Mouse (Mus musculus) forebrain, embryonic 11.5 days (tissue): Measurements from ENCODE around the gene B3galnt1. TPM values are rescaled to one million over a fixed set of nuclear protein-coding genes. Genes with fewer than 3 reads are reported as not detected.
A peak's percentile ranks its signal among the peaks of the same experiment; 100 is the strongest.

Experiments used
- ATAC-seq: fragments of 200-750 bp; cut with Nextera tagmentation; replicated peaks from 2 replicates; pipeline ENCODE4 v1.8.0; 2017; ENCODE audit warnings: moderate TSS enrichment; ENCODE audit not compliant: low FRiP score
- DNase-seq: peaks from one replicate; pipeline ENCODE4 v3.0.0-alpha.2; 2017; ENCODE audit warnings: low spot score
- H3K27ac ChIP-seq: fragments of 300-500 bp; sonication (generic); 2 replicates; pipeline ENCODE4 v1.5.1; 2014; ENCODE audit warnings: low read depth, low read length
- H3K27me3 ChIP-seq: fragments of 300-500 bp; sonication (generic); 2 replicates; pipeline ENCODE4 v1.6.1; 2014; ENCODE audit warnings: mild to moderate bottlenecking, low read length, mixed read lengths; ENCODE audit not compliant: control insufficient read depth, insufficient read depth
- H3K36me3 ChIP-seq: fragments of 300-500 bp; sonication (generic); 2 replicates; pipeline ENCODE4 v1.6.1; 2014; ENCODE audit warnings: mild to moderate bottlenecking, low read length, moderate library complexity, mixed read lengths; ENCODE audit not compliant: control insufficient read depth, insufficient read depth
- H3K4me1 ChIP-seq: fragments of 300-500 bp; sonication (generic); replicated peaks from 2 replicates; pipeline ENCODE4 v1.6.1; 2014; ENCODE audit warnings: low read length, mixed read lengths; ENCODE audit not compliant: control insufficient read depth, insufficient read depth
- H3K4me2 ChIP-seq: fragments of 300-500 bp; sonication (generic); 2 replicates; pipeline ENCODE4 v1.6.1; 2014; ENCODE audit warnings: low read depth, mild to moderate bottlenecking, low read length, moderate library complexity, mixed read lengths; ENCODE audit not compliant: severe bottlenecking
- H3K4me3 ChIP-seq: fragments of 300-500 bp; sonication (generic); 2 replicates; pipeline ENCODE4 v1.5.1; 2014; ENCODE audit warnings: low read depth, low read length
- H3K9ac ChIP-seq: fragments of 300-500 bp; sonication (generic); 2 replicates; pipeline ENCODE4 v1.6.1; 2014; ENCODE audit warnings: low read length
- H3K9me3 ChIP-seq: fragments of 300-500 bp; sonication (generic); 2 replicates; pipeline ENCODE4 v1.6.1; 2016; ENCODE audit warnings: low read length, mixed read lengths; ENCODE audit not compliant: control insufficient read depth
- WGBS: fragments of 180-500 bp; shearing (Covaris S2); extraction: QIAGEN DNeasy Blood & Tissue Kit; methylation state at CpG from one replicate; pipeline ENCODE4 v1.1.7; 2014; 5-methylcytosine and 5-hydroxymethylcytosine counted together
- polyA plus RNA-seq: library from polyadenylated mRNA; unstranded; fragments of >200 nt; fragmentation: Nextera tagmentation; extraction: Ambion mirVana; gene quantifications from 2 replicates; pipeline ENCODE4 v1.2.1, GENCODE M21; 2014

The B3galnt1 gene
- polyA plus RNA-seq, 1 experiment from 2014 or later = 33.4 TPM

DNA sequence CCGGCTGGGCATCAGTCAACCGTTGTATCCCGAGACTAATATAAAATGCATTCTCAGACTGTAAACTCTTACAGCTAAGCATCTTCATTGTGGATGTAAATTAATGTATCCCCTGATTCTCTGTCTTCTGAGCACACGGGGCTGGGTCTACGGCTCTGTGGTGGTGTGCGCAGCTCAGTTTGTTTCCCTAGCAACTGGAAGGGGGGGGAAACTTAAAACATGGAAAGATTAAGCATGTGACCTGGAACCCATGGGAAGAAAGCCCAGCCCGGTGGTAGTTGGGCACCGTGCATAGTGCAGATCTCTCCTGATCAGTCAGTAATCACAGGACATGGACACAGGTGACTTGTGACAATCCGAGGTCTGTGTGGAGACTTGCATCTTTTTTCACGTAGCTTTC is 63.3 kb downstream of the B3galnt1 start:
- Histone ChIP-seq H3K9ac (no peak overlapping the region), H3K4me3 (no peak overlapping the region), H3K4me2 (no peak overlapping the region), H3K27ac (no peak overlapping the region), H3K36me3 (no peaks in the 10 kb centered on the region), H3K4me1 (peaks cover 10% of the 10 kb centered on the region), H3K27me3 (no peaks in the 10 kb centered on the region), H3K9me3 (no peaks in the 10 kb centered on the region)
- DNase-seq (no peak), ATAC-seq (0 out of 2 replicates have a peak, but pooled peaks have one; percentile 11)
- WGBS = 77% methylated on average over 10 of the region's 10 CpGs

DNA sequence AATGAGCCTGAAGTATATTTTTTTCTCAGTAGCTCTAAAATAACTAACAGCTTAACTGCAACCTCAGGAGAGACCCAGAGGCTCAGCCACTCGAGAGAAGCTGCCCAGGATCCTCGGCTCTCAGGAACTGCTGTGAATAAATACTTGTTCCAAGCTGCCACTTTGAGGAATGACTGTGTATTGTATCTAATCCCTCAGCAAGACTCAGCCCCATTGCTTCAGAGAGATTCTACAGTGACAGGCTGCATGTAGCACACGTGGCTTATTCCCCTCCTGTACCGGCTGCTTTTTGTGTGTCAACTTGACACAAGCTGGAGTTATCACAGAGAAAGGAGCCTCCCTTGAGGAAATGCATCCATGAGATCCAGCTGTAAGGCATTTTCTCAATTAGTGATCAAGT is 66.1 kb downstream of the B3galnt1 start:
- H3K4me1 ChIP-seq = peaks cover 7% of the 10 kb centered on the region
- H3K36me3 ChIP-seq = no peaks in the 10 kb centered on the region
- H3K27ac ChIP-seq = no peak overlapping the region
- no peaks in the 10 kb centered on the region for H3K27me3 ChIP-seq
- no peak overlapping the region for H3K4me2 ChIP-seq
- no peak for ATAC-seq
- H3K4me3 ChIP-seq = no peak overlapping the region
- H3K9me3 ChIP-seq = no peaks in the 10 kb centered on the region
- DNase-seq = no peak
- H3K9ac ChIP-seq = no peak overlapping the region
- WGBS = 74% methylated on average over 4 of the region's 4 CpGs

DNA sequence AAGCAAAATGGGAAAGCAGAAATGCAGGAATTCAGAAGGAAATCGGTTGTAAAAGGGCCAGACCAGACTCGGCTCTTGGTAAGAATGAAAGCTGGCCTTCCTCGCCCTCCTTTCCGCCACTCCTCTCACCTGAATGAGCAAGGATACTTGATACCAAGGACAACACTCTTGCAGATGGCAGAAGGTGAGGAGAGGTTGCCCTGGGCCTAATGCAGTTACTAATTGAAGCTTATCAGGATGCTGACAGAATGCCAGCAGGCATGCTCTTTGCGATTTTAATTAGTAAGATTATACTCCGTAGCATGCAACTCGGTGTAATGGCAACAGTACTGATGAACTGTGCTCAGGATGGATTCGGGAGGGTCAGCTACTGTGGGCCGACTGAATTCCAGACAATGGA is 67.2 kb downstream of the B3galnt1 start:
- H3K27me3 ChIP-seq = no peaks in the 10 kb centered on the region
- WGBS = 80% methylated on average over 9 of the region's 9 CpGs

DNA sequence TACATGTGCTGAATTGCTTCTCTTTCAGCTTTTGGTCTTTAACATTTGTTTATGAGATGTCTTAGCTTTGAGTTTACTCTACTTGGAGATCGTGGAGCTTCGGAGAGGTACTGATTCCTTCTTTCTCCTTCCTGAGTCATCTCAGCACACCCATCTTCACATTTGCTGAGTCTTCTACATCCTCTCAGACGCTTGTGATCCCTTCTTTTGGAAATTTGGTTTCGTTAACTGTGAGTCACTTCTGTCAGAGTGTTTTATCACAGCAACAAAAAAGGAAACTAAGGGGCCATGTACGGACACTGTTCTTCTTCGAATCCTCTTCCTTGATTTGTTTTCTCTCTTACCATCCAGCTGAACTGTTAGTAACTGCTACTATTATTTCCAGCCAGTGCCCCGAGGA is 69.2 kb downstream of the B3galnt1 start:
- H3K27ac ChIP-seq = no peak overlapping the region
- ATAC-seq (no peak), DNase-seq (no peak)
- WGBS = 92% methylated on average over 7 of the region's 7 CpGs
- H3K9me3 ChIP-seq = no peaks in the 10 kb centered on the region
- H3K4me3 ChIP-seq = no peak overlapping the region
- H3K4me1 ChIP-seq = no peaks in the 10 kb centered on the region
- H3K9ac ChIP-seq = no peak overlapping the region
- no peaks in the 10 kb centered on the region for H3K27me3 ChIP-seq
- no peaks in the 10 kb centered on the region for H3K36me3 ChIP-seq
- no peak overlapping the region for H3K4me2 ChIP-seq

More for the DNA sequence above, 67.2 kb downstream of the B3galnt1 start:
- ATAC-seq = no peak
- no peak for DNase-seq
- no peaks in the 10 kb centered on the region for H3K9me3 ChIP-seq
- H3K9ac ChIP-seq = no peak overlapping the region
- H3K4me2 ChIP-seq = no peak overlapping the region
- peaks cover 5% of the 10 kb centered on the region for H3K4me1 ChIP-seq
- H3K4me3 ChIP-seq = no peak overlapping the region
- H3K36me3 ChIP-seq = no peaks in the 10 kb centered on the region
- H3K27ac ChIP-seq = no peak overlapping the region

DNA sequence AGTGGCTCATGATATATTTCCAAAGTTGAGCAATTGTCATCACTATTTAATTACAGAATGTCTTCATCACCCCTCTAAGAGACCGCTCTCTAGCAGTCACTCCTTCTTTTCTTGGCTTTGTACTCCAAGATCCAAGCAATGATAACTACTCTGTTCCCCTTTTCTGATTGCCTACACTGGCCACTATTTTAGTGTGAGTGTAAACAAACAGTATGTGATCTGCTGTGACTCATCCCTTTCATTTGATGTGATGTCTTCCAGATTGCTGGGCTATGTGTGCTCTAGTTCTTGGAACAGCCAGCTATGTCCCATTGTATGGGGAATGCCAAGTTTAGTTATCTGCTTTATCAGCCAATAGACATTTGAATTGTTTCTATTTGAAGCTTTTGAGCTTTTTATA is 71.4 kb downstream of the B3galnt1 start:
- no peaks in the 10 kb centered on the region for H3K27me3 ChIP-seq
- H3K9me3 ChIP-seq = no peaks in the 10 kb centered on the region
- no peak for DNase-seq
- H3K4me1 ChIP-seq = no peaks in the 10 kb centered on the region
- no peak for ATAC-seq
- H3K4me2 ChIP-seq = no peak overlapping the region
- H3K27ac ChIP-seq = no peak overlapping the region
- H3K4me3 ChIP-seq = no peak overlapping the region
- no peak overlapping the region for H3K9ac ChIP-seq
- H3K36me3 ChIP-seq = no peaks in the 10 kb centered on the region
- WGBS = 100% methylated on average over 1 of the region's 1 CpGs

DNA sequence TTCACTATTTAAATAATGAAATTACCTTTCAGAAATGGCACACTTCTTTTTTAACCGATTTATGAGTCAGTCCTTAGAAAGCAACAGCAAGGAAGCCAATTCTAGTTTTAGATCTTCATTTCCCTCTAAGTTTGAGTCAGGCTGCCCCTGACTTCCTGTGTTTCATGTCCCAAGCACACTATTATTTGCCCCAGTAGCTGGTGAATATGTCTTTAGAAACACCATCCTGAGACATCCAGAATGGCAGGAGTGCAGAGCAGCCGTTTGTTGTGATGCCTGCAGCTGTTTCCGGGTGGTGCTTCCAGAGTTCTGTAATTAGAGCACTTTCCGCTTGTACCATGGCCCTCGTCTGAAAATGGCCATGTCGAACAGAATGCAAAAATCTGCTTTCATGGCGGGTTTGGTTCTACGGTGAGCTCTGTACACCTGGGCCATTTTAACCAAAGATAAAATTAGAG is 73.7 kb downstream of the B3galnt1 start:
- no peaks in the 10 kb centered on the region for H3K9me3 ChIP-seq
- ATAC-seq (no peak), DNase-seq (no peak)
- H3K27ac ChIP-seq = no peak overlapping the region
- WGBS = 70% methylated on average over 8 of the region's 8 CpGs
- H3K4me3 ChIP-seq = no peak overlapping the region
- H3K36me3 ChIP-seq = no peaks in the 10 kb centered on the region
- no peaks in the 10 kb centered on the region for H3K27me3 ChIP-seq
- H3K9ac ChIP-seq = no peak overlapping the region
- H3K4me1 ChIP-seq = no peaks in the 10 kb centered on the region
- H3K4me2 ChIP-seq = no peak overlapping the region

DNA sequence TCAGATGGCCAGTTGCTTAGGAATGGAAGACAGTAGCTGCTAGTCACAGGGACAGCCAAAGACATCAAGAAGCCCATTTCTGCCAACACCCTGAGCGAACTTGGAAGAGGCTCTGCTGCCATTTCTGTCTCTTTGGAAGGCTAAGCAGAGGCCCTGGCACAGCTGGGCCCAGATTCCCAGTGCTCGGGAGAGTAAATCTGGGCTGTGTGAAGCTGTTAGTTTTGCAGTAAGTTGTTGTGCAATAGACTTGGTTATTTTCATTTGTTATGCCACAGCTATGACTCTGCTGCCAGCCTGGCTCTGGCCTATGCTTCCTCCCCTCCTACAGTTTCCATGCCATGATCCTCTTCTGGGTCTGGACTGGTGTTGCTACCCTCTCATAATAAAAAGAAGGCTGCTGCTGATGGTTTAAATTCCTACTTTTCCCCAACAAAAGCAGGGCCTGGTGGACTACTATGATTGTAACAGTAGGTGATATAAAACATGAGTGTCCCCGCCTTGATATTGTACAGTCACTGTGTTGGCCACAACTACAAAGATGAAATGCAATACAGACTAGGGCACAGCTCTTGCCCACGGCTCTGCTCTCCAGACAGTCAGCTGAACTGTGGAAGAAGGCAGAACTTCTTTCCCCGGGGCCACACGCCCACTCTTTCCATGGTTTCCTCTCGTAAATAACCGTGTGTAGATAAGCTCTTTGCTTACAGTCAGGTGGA is 74.2 kb downstream of the B3galnt1 start:
- Histone ChIP-seq H3K4me1 (no peaks in the 10 kb centered on the region), H3K9me3 (no peaks in the 10 kb centered on the region), H3K4me3 (no peak overlapping the region), H3K27me3 (no peaks in the 10 kb centered on the region), H3K4me2 (no peak overlapping the region), H3K9ac (no peak overlapping the region), H3K36me3 (no peaks in the 10 kb centered on the region), H3K27ac (no peak overlapping the region)
- no peak for ATAC-seq
- 91% methylated on average over 8 of the region's 8 CpGs for WGBS
- no peak for DNase-seq

Other genes with a start within 250 kb of the B3galnt1 start
- 124 and 138 TPM in 2 replicates for gene Nmd3, start 123.0 kb upstream of the B3galnt1 start, polyA plus RNA-seq